Mouse (Mus musculus) intestine, postnatal 0 days (tissue): ENCODE measurements around the gene Pde11a. TPM values are rescaled to one million over a fixed set of nuclear protein-coding genes. Genes with fewer than 3 reads are reported as not detected.
A peak's percentile ranks its signal among the peaks of the same experiment; 100 is the strongest.
"Not testable (repeated sequence)": the region's sequence is repeated elsewhere in the genome, so short reads cannot be mapped to it uniquely, and the experiment has no call there.

ENCODE experiments used
- ATAC-seq: fragments of 200-750 bp; cut with Nextera tagmentation; 2 replicates; pipeline ENCODE4 v1.8.0; 2017; ENCODE audit warnings: mild to moderate bottlenecking, moderate TSS enrichment, moderate library complexity
- H3K27ac ChIP-seq: fragments of 300-500 bp; sonication (generic); 2 replicates; pipeline ENCODE4 v1.5.1; 2014; ENCODE audit warnings: mild to moderate bottlenecking, low read depth, low read length, moderate library complexity
- H3K27me3 ChIP-seq: fragments of 300-500 bp; sonication (generic); replicated peaks from 2 replicates; pipeline ENCODE4 v1.6.1; 2014; ENCODE audit warnings: low read length, mixed read lengths; ENCODE audit not compliant: control insufficient read depth, insufficient read depth
- H3K36me3 ChIP-seq: fragments of 300-500 bp; sonication (generic); 2 replicates; pipeline ENCODE4 v1.6.1; 2014; ENCODE audit warnings: mild to moderate bottlenecking, moderate library complexity; ENCODE audit not compliant: control insufficient read depth, insufficient read depth
- H3K4me1 ChIP-seq: fragments of 300-500 bp; sonication (generic); replicated peaks from 2 replicates; pipeline ENCODE4 v1.6.1; 2014; ENCODE audit warnings: antibody characterized with exemption, low read length, mixed read lengths; ENCODE audit not compliant: control insufficient read depth, insufficient read depth
- H3K4me2 ChIP-seq: fragments of 300-500 bp; sonication (generic); replicated peaks from 2 replicates; pipeline ENCODE4 v1.6.1; 2014; ENCODE audit warnings: low read depth, mild to moderate bottlenecking, moderate library complexity
- H3K4me3 ChIP-seq: fragments of 300-500 bp; sonication (generic); 2 replicates; pipeline ENCODE4 v1.5.1; 2014; ENCODE audit warnings: low read depth, low read length
- H3K9ac ChIP-seq: fragments of 300-500 bp; sonication (generic); 2 replicates; pipeline ENCODE4 v1.6.1; 2014; ENCODE audit warnings: mild to moderate bottlenecking, low read depth, low read length
- H3K9me3 ChIP-seq: fragments of 300-500 bp; sonication (generic); 2 replicates; pipeline ENCODE4 v1.6.1; 2016; ENCODE audit warnings: mixed run types; ENCODE audit not compliant: control insufficient read depth
- CTCF ChIP-seq: sonication (generic); IDR thresholded peaks from 2 replicates; pipeline ENCODE4 v1.5.1; 2016; ENCODE audit warnings: low read depth, mild to moderate bottlenecking, control low read depth, antibody characterized with exemption, moderate library complexity
- WGBS: fragments of 180-500 bp; shearing (Covaris S2); extraction: QIAGEN DNeasy Blood & Tissue Kit; methylation state at CpG from one replicate; pipeline ENCODE4 v1.1.7; 2014; 5-methylcytosine and 5-hydroxymethylcytosine counted together
- polyA plus RNA-seq: library from polyadenylated mRNA; unstranded; fragments of >200 nt; fragmentation: Nextera tagmentation; extraction: Ambion mirVana; gene quantifications from 2 replicates; pipeline ENCODE4 v1.2.1, GENCODE M21; 2015

The Pde11a gene
- polyA plus RNA-seq, 1 experiment from 2014 or later = 0.17 TPM

DNA sequence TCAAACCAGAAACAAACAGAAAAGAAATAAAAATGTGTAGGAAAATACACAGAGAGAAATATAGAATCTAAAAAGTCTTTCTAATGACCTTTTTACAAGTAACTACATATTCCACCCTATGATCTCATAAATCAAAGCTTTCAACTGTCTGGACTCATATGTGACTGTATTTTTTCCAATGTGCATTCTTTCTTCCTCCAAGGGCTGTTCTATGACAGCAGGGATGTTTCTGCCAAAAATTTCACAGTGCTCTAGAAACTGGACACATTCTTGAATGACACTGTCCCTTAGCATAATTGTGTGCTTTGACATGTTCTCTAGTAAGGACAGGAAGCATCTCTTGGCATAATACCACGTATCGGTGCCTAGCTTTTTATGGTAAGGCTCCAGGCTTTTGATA, 362.5 kb downstream of the Pde11a start:
- not testable (repeated sequence) for H3K27me3 ChIP-seq, H3K27ac ChIP-seq, H3K4me3 ChIP-seq, H3K4me1 ChIP-seq, H3K9ac ChIP-seq, H3K4me2 ChIP-seq, ATAC-seq, H3K36me3 ChIP-seq, H3K9me3 ChIP-seq
- WGBS = 78% methylated on average over 2 of the region's 2 CpGs

- 71% methylated on average over 9 of the region's 9 CpGs for WGBS
- H3K36me3 ChIP-seq = no peaks in the 10 kb centered on the region
- H3K4me2 ChIP-seq = no peak overlapping the region
- no peaks in the 10 kb centered on the region for H3K4me1 ChIP-seq
- no peaks in the 10 kb centered on the region for H3K27me3 ChIP-seq
- no peak for ATAC-seq
- no peaks in the 10 kb centered on the region for H3K9me3 ChIP-seq
- H3K27ac ChIP-seq = no peak overlapping the region
- H3K4me3 ChIP-seq = no peak overlapping the region
- TF ChIP-seq CTCF = no peak
- H3K9ac ChIP-seq = no peak overlapping the region
Observed at GRCm38 (mm10) chr2:75974131-75974530, 364.4 kb downstream of the Pde11a start.

- H3K9me3 ChIP-seq = no peaks in the 10 kb centered on the region
- no peaks in the 10 kb centered on the region for H3K36me3 ChIP-seq
- H3K27ac ChIP-seq = no peak overlapping the region
- ATAC-seq = no peak
- H3K9ac ChIP-seq = no peak overlapping the region
- H3K4me2 ChIP-seq = peak overlapping the region; percentile 60
- H3K4me3 ChIP-seq = peak overlapping the region; percentile 13; the same call in 1 of the 2 replicates
- no peaks in the 10 kb centered on the region for H3K4me1 ChIP-seq
- peak; percentile 77 for TF ChIP-seq CTCF
- 20% methylated on average over 5 of the region's 5 CpGs for WGBS
- no peaks in the 10 kb centered on the region for H3K27me3 ChIP-seq
Observed at GRCm38 (mm10) chr2:75964972-75965371, 373.6 kb downstream of the Pde11a start.

GRCm38 (mm10) chr2:75964512-75964911, 374.1 kb downstream of the Pde11a start:
- Histone ChIP-seq H3K27ac (no peak overlapping the region), H3K4me1 (no peaks in the 10 kb centered on the region), H3K27me3 (no peaks in the 10 kb centered on the region), H3K36me3 (no peaks in the 10 kb centered on the region), H3K4me2 (peak overlapping the region; percentile 60), H3K9ac (no peak overlapping the region), H3K4me3 (peak overlapping the region; percentile 13; the same call in 1 of the 2 replicates), H3K9me3 (no peaks in the 10 kb centered on the region)
- WGBS = 15% methylated on average over 14 of the region's 14 CpGs
- peak; percentile 39; the same call in 1 of the 2 replicates for ATAC-seq
- peak; percentile 75 for TF ChIP-seq CTCF

- TF ChIP-seq CTCF = no peak
- Histone ChIP-seq H3K36me3 (no peaks in the 10 kb centered on the region), H3K9me3 (no peaks in the 10 kb centered on the region), H3K27me3 (no peaks in the 10 kb centered on the region), H3K9ac (no peak overlapping the region), H3K4me2 (peak overlapping the region; percentile 60; the same call in 1 of the 2 replicates), H3K4me1 (no peaks in the 10 kb centered on the region), H3K27ac (no peak overlapping the region), H3K4me3 (no peak overlapping the region)
- ATAC-seq = no peak
- 67% methylated on average over 5 of the region's 5 CpGs for WGBS
Observed at GRCm38 (mm10) chr2:75964051-75964450, 374.5 kb downstream of the Pde11a start.

DNA sequence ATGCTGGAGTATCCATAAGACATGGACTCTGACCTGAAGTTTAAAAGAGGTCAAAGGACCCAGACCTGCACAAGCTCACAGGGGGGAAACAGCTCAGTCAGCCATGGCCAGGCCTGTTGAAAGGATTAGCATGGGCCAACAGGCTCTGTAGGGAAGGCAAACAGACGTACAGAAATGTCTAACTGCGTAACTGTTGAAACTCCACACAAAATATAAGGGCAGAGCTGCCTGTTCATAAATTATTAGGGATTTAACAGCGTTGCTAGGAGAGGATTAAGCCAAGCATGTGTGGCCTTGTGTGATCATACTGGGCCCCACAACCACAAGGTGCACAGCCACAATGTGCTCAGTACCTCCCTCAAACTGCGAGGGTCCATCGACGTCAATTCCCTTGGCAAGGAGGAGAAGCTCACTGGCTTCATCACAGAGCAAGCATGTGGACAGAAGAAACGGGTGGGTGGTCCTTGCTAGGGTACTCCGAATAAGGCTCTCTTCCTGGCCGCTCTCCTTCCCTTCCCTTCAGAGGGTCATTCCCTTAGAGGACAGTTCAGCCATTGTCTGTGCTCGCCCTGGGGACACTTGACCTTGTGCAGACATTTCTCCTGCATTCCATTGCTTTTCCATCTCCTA, 375.2 kb downstream of the Pde11a start:
- Histone ChIP-seq H3K27ac (no peak overlapping the region), H3K4me2 (no peak overlapping the region), H3K4me3 (no peak overlapping the region), H3K9ac (no peak overlapping the region), H3K36me3 (no peaks in the 10 kb centered on the region), H3K9me3 (no peaks in the 10 kb centered on the region), H3K4me1 (no peaks in the 10 kb centered on the region), H3K27me3 (no peaks in the 10 kb centered on the region)
- no peak for ATAC-seq
- WGBS = 81% methylated on average over 10 of the region's 10 CpGs
- TF ChIP-seq CTCF = no peak
